Comparison of ENCODE assay signal across 16 mouse cellular contexts in genomic region chr9:87961796-87962195, GRCm38 (mm10).
"Had no signal": no experiment of that assay in that cellular context is flagged by ENCODE, and none has a peak within 500 bp of the region (broad histone marks: within the 10 kb centered on the region; RNA-seq: fewer than 3 reads in every experiment).

No protein-coding gene starts in this region.

- H3K4me2 ChIP-seq: neural tube, embryonic 13.5 days; neural tube, embryonic 15.5 days; stomach, embryonic 15.5 days had no signal

- H3K9ac ChIP-seq: neural tube, embryonic 13.5 days; neural tube, embryonic 15.5 days; stomach, embryonic 15.5 days had no signal

- H3K27me3 ChIP-seq: neural tube, embryonic 13.5 days; neural tube, embryonic 15.5 days; stomach, embryonic 15.5 days had no signal

- DNase-seq: retina, postnatal 1 day; right cerebral cortex, adult 18-20 months; right cerebral cortex, postnatal 14 days; right cerebral cortex, postnatal 25 days; right cerebral cortex, postnatal 4 days; spleen, adult 18-20 months; thymus, adult 18-20 months; thymus, adult 2 months; thymus, postnatal 14 days; thymus, postnatal 25 days; thymus, postnatal 36 days; thymus, postnatal 4 days had no signal

- H3K36me3 ChIP-seq: neural tube, embryonic 13.5 days; neural tube, embryonic 15.5 days; stomach, embryonic 15.5 days had no signal

- H3K4me3 ChIP-seq: neural tube, embryonic 13.5 days; neural tube, embryonic 15.5 days; stomach, embryonic 15.5 days had no signal

- H3K27ac ChIP-seq: neural tube, embryonic 13.5 days; neural tube, embryonic 15.5 days; stomach, embryonic 15.5 days; stomach, postnatal 0 days had no signal

- H3K9me3 ChIP-seq: neural tube, embryonic 13.5 days; neural tube, embryonic 15.5 days; stomach, embryonic 15.5 days had no signal

- H3K4me1 ChIP-seq: neural tube, embryonic 13.5 days; neural tube, embryonic 15.5 days had no signal
